Mouse (Mus musculus): Measurements from ENCODE around the gene 1110017D15Rik. TPM values are rescaled to one million over a fixed set of nuclear protein-coding genes. Genes with fewer than 3 reads are reported as not detected.

1110017D15Rik gene
- total RNA-seq, 2 experiments from 2014 or later: 8.3 to 11.4 TPM

- intact Hi-C loops (cut with DNase I): loop anchor here (5.0 kb wide), 1 partner anchor 92 kb away; no protein-coding TSS in a partner anchor
Observed at GRCm38 (mm10) chr4:41520641-41521040, 3.5 kb upstream of the 1110017D15Rik start.

GRCm38 (mm10) chr4:41519195-41519594 is 2.1 kb upstream of the 1110017D15Rik start:
- no peak for DNase-seq (ENCODE audit: extremely low spot score in 1 of 2, low spot score in 2 of 2)
- intact Hi-C loops (cut with DNase I): no loop called here

More at GRCm38 (mm10) chr4:41520641-41521040, 3.5 kb upstream of the 1110017D15Rik start:
- no peak for DNase-seq (ENCODE audit: extremely low spot score in 1 of 2, low spot score in 2 of 2)

- DNase-seq (ENCODE audit: extremely low spot score in 1 of 2, low spot score in 2 of 2): no peak
- intact Hi-C loops (cut with DNase I): no loop called here
Observed at GRCm38 (mm10) chr4:41518349-41518748, 1.2 kb upstream of the 1110017D15Rik start.

- DNase-seq (ENCODE audit: extremely low spot score in 1 of 2, low spot score in 2 of 2): no peak
- intact Hi-C loops (cut with DNase I): no loop called here
Observed at GRCm38 (mm10) chr4:41513714-41514113, 3.4 kb downstream of the 1110017D15Rik start.

- no peak for DNase-seq (ENCODE audit: extremely low spot score in 1 of 2, low spot score in 2 of 2)
- intact Hi-C loops (cut with DNase I): no loop called here
Observed at GRCm38 (mm10) chr4:41513309-41513708, 3.8 kb downstream of the 1110017D15Rik start.

GRCm38 (mm10) chr4:41507998-41508397 is 9.1 kb downstream of the 1110017D15Rik start:
- intact Hi-C loops (cut with DNase I): loop anchor here (5.0 kb wide), 1 partner anchor 41 kb away; the partner anchor contains the start of gene Nudt2
- DNase-seq (ENCODE audit: extremely low spot score in 1 of 2, low spot score in 2 of 2): no peak

GRCm38 (mm10) chr4:41507326-41507924 is 9.7 kb downstream of the 1110017D15Rik start:
- DNase-seq (ENCODE audit: extremely low spot score in 1 of 2, low spot score in 2 of 2): no peak
- intact Hi-C loops (cut with DNase I): loop anchor here (5.0 kb wide), 1 partner anchor 40 kb away; the partner anchor contains the start of gene Nudt2

- peak; percentile 76 to 90 for DNase-seq (ENCODE audit: extremely low spot score in 1 of 2, low spot score in 2 of 2)
- intact Hi-C loops (cut with DNase I): loop anchor here (5.0 kb wide), 1 partner anchor 40 kb away; the partner anchor contains the start of gene Nudt2
Observed at GRCm38 (mm10) chr4:41506906-41507305, 10.2 kb downstream of the 1110017D15Rik start.

- DNase-seq (ENCODE audit: extremely low spot score in 1 of 2, low spot score in 2 of 2): peak; percentile 47 to 77
Observed at GRCm38 (mm10) chr4:41506156-41506555, 11.0 kb downstream of the 1110017D15Rik start.

GRCm38 (mm10) chr4:41505131-41505551 is 12.0 kb downstream of the 1110017D15Rik start:
- intact Hi-C loops (cut with DNase I): loop anchor here (5.0 kb wide), 1 partner anchor 38 kb away; the partner anchor contains the start of gene Nudt2
- DNase-seq (ENCODE audit: extremely low spot score in 1 of 2, low spot score in 2 of 2): no peak

More at GRCm38 (mm10) chr4:41506156-41506555, 11.0 kb downstream of the 1110017D15Rik start:
- intact Hi-C loops (cut with DNase I): loop anchor here (5.0 kb wide), 1 partner anchor 39 kb away; the partner anchor contains the start of gene Nudt2

GRCm38 (mm10) chr4:41504325-41504724 is 12.8 kb downstream of the 1110017D15Rik start:
- no peak for DNase-seq (ENCODE audit: extremely low spot score in 1 of 2, low spot score in 2 of 2)
- intact Hi-C loops (cut with DNase I): no loop called here

GRCm38 (mm10) chr4:41502986-41503412 is 14.1 kb downstream of the 1110017D15Rik start, which contains the start of gene AI464131:
AI464131 (minus strand) TSS chr4:41503076.
- peak; percentile 92 to 98 for DNase-seq (ENCODE audit: extremely low spot score in 1 of 2, low spot score in 2 of 2)
- intact Hi-C loops (cut with DNase I): no loop called here

GRCm38 (mm10) chr4:41502171-41502940 is 14.8 kb downstream of the 1110017D15Rik start:
- intact Hi-C loops (cut with DNase I): no loop called here

GRCm38 (mm10) chr4:41500787-41501186 is 16.3 kb downstream of the 1110017D15Rik start:
- DNase-seq (ENCODE audit: extremely low spot score in 1 of 2, low spot score in 2 of 2): no peak
- intact Hi-C loops (cut with DNase I): no loop called here

More at GRCm38 (mm10) chr4:41502171-41502940, 14.8 kb downstream of the 1110017D15Rik start:
- DNase-seq (ENCODE audit: extremely low spot score in 1 of 2, low spot score in 2 of 2): no peak

GRCm38 (mm10) chr4:41499619-41500018 is 17.5 kb downstream of the 1110017D15Rik start:
- intact Hi-C loops (cut with DNase I): no loop called here
- no peak for DNase-seq (ENCODE audit: extremely low spot score in 1 of 2, low spot score in 2 of 2)

GRCm38 (mm10) chr4:41498921-41499391 is 18.2 kb downstream of the 1110017D15Rik start:
- DNase-seq (ENCODE audit: extremely low spot score in 1 of 2, low spot score in 2 of 2): no peak
- intact Hi-C loops (cut with DNase I): no loop called here

GRCm38 (mm10) chr4:41497995-41498845 is 18.9 kb downstream of the 1110017D15Rik start:
- no peak for DNase-seq (ENCODE audit: extremely low spot score in 1 of 2, low spot score in 2 of 2)
- intact Hi-C loops (cut with DNase I): no loop called here

GRCm38 (mm10) chr4:41497579-41497978 is 19.6 kb downstream of the 1110017D15Rik start:
- intact Hi-C loops (cut with DNase I): no loop called here
- DNase-seq (ENCODE audit: extremely low spot score in 1 of 2, low spot score in 2 of 2): peak in 1 of 2 experiments; percentile 54

Data from left cerebral cortex, postnatal 10 days (tissue).